Mouse (Mus musculus): ENCODE data around the gene Cpsf3.

The Cpsf3 gene

DNA sequence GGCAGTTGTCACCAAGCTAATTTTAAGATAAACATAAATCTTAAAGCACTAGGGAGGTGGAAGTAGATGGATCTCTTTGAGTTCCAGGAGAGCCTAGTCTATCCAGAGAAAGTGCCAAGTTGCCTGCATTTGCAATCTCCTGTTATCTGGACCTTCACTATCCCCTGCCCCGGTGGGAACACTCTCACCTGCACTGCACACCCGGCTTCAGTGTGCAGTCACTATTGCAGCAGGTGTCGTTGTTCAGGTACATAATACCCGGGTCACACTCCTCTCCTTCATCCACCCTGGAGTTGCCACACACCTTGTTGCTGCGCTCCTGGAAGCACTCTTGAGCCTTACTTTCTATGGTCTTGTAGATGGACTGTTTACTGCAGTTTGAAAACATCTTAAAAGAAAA lies 48.6 kb downstream of the Cpsf3 start:
- no peak for DNase-seq (ENCODE audit: low read depth)

DNA sequence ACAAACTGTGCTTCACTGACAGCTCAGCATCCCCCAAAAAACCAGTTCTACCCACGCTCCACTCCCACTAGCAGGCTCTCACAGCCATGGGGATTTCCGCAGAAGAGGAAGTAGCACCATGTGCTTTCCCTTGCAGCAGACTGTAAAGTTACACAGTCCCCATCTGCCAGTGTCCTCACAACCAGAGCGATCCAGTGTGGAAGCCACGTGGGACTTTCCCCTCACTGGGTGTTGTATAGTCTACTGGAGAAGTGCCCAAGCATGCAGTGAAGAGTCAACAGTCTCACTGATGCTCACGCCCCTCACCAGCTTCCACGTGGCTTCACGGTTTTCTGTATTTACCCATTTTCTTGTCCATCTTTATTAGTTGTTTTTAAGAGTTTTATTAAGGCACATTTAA lies 50.7 kb downstream of the Cpsf3 start:
- DNase-seq (ENCODE audit: low read depth), result no peak

DNA sequence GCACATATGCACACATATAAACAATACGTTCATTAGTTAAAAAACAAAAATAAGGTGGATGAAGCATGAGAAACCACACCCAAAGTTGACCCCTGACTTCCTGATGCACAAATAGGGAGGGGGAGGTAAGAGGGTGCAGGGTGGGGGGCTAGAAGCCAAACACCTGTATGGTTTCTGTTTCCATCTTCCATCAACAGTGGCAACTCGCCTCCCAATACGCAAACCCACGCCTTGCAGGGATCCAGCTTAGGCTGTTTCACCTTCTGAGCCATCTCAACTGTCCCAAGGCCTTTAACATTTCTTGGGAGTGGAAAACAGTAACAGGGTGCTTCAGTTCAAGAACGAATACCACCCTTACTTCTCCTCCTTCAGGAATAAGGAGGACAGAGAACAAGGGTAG lies 52.0 kb downstream of the Cpsf3 start:
- no peak for DNase-seq (ENCODE audit: low read depth)

DNA sequence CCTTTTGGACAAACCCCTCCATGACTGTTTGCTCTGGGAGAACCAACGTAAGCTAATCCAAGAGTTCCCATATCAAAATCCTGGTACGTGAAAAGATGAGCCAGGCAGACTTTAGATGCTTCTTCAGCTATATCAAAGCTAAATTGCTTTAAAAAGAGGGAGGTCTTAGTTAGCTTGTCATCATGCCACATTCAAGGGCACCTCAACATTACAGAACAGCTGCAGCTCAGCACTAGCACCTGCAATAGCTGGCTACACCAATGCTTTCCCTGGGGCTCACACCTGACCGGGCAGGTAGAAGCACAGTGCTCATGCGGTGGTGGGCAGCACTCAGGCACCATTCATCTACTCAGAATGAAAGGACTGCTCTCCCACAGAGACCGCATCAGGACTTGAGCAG lies 55.5 kb downstream of the Cpsf3 start:
- no peak for DNase-seq (ENCODE audit: low read depth)

DNA sequence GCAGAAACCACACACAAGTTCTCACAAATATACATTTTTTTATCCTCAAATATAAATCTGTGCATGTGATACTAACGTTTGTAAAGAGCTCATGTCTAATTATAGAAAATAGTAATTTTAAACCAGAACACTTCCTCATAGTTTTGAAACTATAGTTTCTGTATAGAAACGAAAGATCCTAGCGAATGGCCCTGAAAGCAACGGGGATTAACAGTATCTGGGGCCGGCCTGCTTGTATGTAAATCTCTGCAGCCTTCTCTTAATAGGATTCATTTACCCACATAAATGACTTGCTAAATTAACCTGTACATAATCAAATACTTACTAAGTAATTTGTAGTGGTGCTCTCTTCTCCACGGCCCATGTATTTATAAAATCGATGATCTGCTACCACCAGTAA lies 61.8 kb downstream of the Cpsf3 start:
- no peak for DNase-seq (ENCODE audit: low read depth)

DNA sequence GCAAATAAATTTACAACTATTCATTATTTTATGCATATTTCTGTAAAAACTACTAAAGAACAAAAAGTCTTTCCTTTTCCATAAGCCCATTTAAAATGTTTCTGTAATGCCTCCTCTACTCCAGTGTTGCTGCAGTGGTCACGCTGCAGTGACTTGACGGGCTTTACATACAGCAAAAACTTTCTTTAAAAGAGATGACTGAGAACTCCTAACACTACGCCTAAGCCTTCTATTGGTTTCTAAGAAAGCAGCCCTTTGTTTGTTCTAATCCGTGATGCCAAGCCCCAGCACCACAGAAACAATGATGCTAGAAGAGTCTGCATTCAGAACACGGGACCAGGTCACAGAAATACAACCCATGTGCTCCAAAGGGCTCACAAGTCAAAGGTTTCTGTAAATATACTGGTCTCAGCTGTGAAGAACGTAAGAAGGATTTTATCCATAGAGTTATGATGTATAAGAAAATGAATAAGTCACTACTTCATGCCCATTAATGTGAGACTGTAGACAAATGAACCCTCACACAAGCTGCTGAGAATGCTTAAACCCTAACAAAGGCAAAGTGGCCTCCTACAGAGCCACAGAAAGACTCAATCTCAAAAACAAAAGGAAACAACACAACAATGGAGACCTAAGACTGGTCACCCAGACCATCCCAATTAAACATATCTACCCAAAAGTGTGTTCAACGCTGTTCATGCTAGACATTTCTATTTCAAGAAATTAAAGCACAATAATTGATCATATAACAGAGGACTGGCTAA lies 65.1 kb downstream of the Cpsf3 start:
- DNase-seq (ENCODE audit: low read depth), result no peak

DNA sequence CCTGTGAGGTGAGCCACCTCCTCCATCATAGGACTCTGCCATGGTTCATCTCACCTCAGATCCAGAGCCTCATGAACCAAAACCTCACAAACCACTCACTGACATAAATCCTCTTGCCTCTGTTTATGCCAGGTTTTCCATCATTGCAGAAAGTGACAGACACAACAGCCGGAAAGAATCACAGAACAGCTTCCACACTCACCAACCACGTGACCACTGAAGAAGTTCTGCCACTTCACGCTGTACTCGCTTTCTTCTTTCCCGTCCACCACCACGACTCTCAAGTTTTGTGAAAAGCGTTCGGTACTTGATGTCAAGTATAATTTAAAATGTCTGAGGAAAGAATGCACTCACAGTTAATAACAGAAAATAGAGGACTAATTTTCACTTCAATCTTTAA lies 68.5 kb downstream of the Cpsf3 start:
- DNase-seq (ENCODE audit: low read depth), result no peak

DNA sequence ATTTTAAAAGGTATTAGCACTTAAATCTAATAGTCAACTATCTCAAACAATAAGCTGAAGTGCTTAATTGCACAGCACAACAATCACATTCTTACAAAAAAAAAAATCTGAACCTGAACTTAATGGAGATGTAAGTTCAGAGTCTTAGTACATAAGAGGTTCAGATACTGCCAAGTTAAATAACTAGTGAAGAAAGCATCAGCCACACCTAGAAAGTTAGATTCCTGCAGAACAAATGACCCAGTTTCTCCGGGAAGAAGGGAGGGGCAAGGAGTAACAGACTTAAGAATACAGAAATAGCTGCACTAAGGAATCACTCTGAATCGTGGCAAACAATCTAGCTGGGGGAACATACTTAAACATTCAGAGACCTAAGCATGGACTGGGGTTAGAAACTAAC lies 77.5 kb downstream of the Cpsf3 start:
- DNase-seq (ENCODE audit: low read depth), result no peak

DNA sequence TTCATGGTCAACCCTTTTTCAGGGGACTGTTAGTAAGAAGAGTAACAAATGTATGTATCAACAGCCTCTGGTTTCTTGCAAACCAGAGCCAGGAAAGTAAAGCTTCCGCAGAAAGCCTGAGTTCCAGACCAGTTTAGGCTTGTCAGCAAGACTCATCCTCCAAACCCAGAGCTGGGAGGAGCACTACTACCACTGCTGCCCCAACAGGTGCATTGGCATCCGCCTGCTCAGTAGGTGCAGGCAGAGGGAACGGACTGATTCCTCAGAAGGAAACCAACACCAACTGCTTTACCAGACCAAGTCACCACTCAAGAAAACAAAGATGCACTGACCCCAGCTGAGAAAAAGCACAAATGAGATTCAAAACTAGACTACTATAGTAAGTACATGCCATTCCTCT lies 78.0 kb downstream of the Cpsf3 start:
- DNase-seq (ENCODE audit: low read depth), result no peak

Measured in fibroblast of lung, adult 2 months (primary cell).